Mouse (Mus musculus): Measurements from ENCODE around the gene Akr1b3.
"Not testable (repeated sequence)": the region's sequence is repeated elsewhere in the genome, so short reads cannot be mapped to it uniquely, and the experiment has no call there.

Akr1b3 gene

GRCm38 (mm10) chr6:34331804-34332203 lies 14.5 kb upstream of the Akr1b3 start:
- not testable (repeated sequence) for ATAC-seq (ENCODE audit: insufficient number of reproducible peaks, low FRiP score, low TSS enrichment)

GRCm38 (mm10) chr6:34331379-34331778 lies 14.1 kb upstream of the Akr1b3 start:
- ATAC-seq (ENCODE audit: insufficient number of reproducible peaks, low FRiP score, low TSS enrichment), result no peak

GRCm38 (mm10) chr6:34322121-34322520 lies 4.8 kb upstream of the Akr1b3 start:
- ATAC-seq (ENCODE audit: insufficient number of reproducible peaks, low FRiP score, low TSS enrichment), result no peak

- no peak for ATAC-seq (ENCODE audit: insufficient number of reproducible peaks, low FRiP score, low TSS enrichment)
Measured at GRCm38 (mm10) chr6:34318636-34319035, 1.4 kb upstream of the Akr1b3 start.

GRCm38 (mm10) chr6:34318172-34318571 lies 894 bp upstream of the Akr1b3 start:
- ATAC-seq (ENCODE audit: insufficient number of reproducible peaks, low FRiP score, low TSS enrichment), result no peak

- no peak for ATAC-seq (ENCODE audit: insufficient number of reproducible peaks, low FRiP score, low TSS enrichment)
Measured at GRCm38 (mm10) chr6:34313921-34314320, 3.4 kb downstream of the Akr1b3 start.

GRCm38 (mm10) chr6:34313386-34313785 lies 3.9 kb downstream of the Akr1b3 start:
- no peak for ATAC-seq (ENCODE audit: insufficient number of reproducible peaks, low FRiP score, low TSS enrichment)

- ATAC-seq (ENCODE audit: insufficient number of reproducible peaks, low FRiP score, low TSS enrichment), result no peak
Measured at GRCm38 (mm10) chr6:34310023-34310595, 7.2 kb downstream of the Akr1b3 start.

- ATAC-seq (ENCODE audit: insufficient number of reproducible peaks, low FRiP score, low TSS enrichment), result no peak
Measured at GRCm38 (mm10) chr6:34309526-34309925, 7.8 kb downstream of the Akr1b3 start.

GRCm38 (mm10) chr6:34306797-34307196 lies 10.5 kb downstream of the Akr1b3 start:
- ATAC-seq (ENCODE audit: insufficient number of reproducible peaks, low FRiP score, low TSS enrichment), result no peak

- ATAC-seq (ENCODE audit: insufficient number of reproducible peaks, low FRiP score, low TSS enrichment), result no peak
Measured at GRCm38 (mm10) chr6:34304675-34305241, 12.5 kb downstream of the Akr1b3 start.

GRCm38 (mm10) chr6:34297055-34297454 lies 20.2 kb downstream of the Akr1b3 start:
- no peak for ATAC-seq (ENCODE audit: insufficient number of reproducible peaks, low FRiP score, low TSS enrichment)

GRCm38 (mm10) chr6:34295437-34295836 lies 21.8 kb downstream of the Akr1b3 start:
- no peak for ATAC-seq (ENCODE audit: insufficient number of reproducible peaks, low FRiP score, low TSS enrichment)

- no peak; the same call in 1 of the 2 replicates for ATAC-seq (ENCODE audit: insufficient number of reproducible peaks, low FRiP score, low TSS enrichment)
Measured at GRCm38 (mm10) chr6:34292882-34293487, 24.3 kb downstream of the Akr1b3 start.

- ATAC-seq (ENCODE audit: insufficient number of reproducible peaks, low FRiP score, low TSS enrichment), result no peak
Measured at GRCm38 (mm10) chr6:34292196-34292881, 24.9 kb downstream of the Akr1b3 start.

GRCm38 (mm10) chr6:34290681-34291080 lies 26.6 kb downstream of the Akr1b3 start:
- no peak for ATAC-seq (ENCODE audit: insufficient number of reproducible peaks, low FRiP score, low TSS enrichment)

GRCm38 (mm10) chr6:34290091-34290490 lies 27.2 kb downstream of the Akr1b3 start:
- ATAC-seq (ENCODE audit: insufficient number of reproducible peaks, low FRiP score, low TSS enrichment), result no peak

- ATAC-seq (ENCODE audit: insufficient number of reproducible peaks, low FRiP score, low TSS enrichment), result peak; percentile 46; the same call in 1 of the 2 replicates
Measured at GRCm38 (mm10) chr6:34288098-34288497, 29.2 kb downstream of the Akr1b3 start.

GRCm38 (mm10) chr6:34286841-34287240 lies 30.4 kb downstream of the Akr1b3 start:
- no peak for ATAC-seq (ENCODE audit: insufficient number of reproducible peaks, low FRiP score, low TSS enrichment)

GRCm38 (mm10) chr6:34278385-34278784 lies 38.9 kb downstream of the Akr1b3 start:
- ATAC-seq (ENCODE audit: insufficient number of reproducible peaks, low FRiP score, low TSS enrichment), result no peak

GRCm38 (mm10) chr6:34277665-34278064 lies 39.6 kb downstream of the Akr1b3 start:
- no peak for ATAC-seq (ENCODE audit: insufficient number of reproducible peaks, low FRiP score, low TSS enrichment)

All from cerebellum, adult (tissue).